Mouse (Mus musculus) cerebellum, adult 8-10 months (tissue): ENCODE results near the gene Fkbp7.

Experiments used
- DNase-seq: peaks from one replicate; pipeline ENCODE4 v3.0.0; 2022

Fkbp7 gene

GRCm38 (mm10) chr2:76672966-76673392 lies at the start of gene Fkbp7:
Fkbp7 (minus strand) TSS chr2:76673116.
- DNase-seq, result peak; percentile 93

DNA sequence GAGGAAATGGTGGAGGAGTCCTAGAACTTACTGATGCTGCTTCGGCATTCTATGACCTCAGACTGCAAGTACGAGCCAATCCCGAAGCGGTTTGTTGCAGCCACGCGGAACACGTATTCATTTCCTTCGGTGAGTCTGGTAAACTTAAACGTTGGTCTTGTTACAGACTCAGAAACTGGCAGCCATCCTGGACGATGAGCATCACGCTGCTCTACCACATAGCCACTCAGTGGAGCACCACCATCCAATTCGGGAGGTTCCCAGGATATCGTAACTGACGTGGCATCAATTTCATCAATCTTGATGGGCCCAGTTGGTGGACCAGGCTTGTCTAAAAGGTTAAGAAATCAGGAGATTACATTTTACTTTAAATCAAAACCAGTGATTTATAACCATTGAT lies 46.7 kb upstream of the Fkbp7 start:
- DNase-seq, result no peak

GRCm38 (mm10) chr2:76714984-76715383 lies 42.1 kb upstream of the Fkbp7 start:
- DNase-seq, result no peak

DNA sequence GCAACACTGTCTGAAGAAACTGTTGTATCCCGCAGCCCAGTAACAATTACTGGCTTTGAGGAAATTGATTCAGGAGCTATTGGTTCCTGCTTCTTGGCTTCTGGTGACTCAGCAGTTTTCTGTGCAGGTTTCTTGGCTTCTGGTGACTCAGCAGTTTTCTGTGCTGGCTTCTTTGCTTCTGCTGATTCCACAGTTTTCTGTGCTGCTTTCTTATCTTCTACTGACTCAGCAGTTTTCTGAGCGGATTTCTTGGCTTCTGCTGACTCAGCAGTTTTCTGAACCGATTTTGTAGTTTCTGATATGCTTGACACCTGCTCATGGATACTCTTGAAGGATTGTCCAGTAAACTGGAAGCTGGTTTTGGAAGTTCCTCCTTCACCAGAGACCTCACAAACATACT lies 35.6 kb upstream of the Fkbp7 start:
- no peak for DNase-seq

GRCm38 (mm10) chr2:76705655-76706054 lies 32.7 kb upstream of the Fkbp7 start:
- no peak for DNase-seq

- DNase-seq, result no peak
Measured at GRCm38 (mm10) chr2:76702751-76703150, 29.8 kb upstream of the Fkbp7 start.

GRCm38 (mm10) chr2:76702188-76702587 lies 29.3 kb upstream of the Fkbp7 start:
- DNase-seq, result no peak

- no peak for DNase-seq
Measured at GRCm38 (mm10) chr2:76695290-76695689, 22.4 kb upstream of the Fkbp7 start.

DNA sequence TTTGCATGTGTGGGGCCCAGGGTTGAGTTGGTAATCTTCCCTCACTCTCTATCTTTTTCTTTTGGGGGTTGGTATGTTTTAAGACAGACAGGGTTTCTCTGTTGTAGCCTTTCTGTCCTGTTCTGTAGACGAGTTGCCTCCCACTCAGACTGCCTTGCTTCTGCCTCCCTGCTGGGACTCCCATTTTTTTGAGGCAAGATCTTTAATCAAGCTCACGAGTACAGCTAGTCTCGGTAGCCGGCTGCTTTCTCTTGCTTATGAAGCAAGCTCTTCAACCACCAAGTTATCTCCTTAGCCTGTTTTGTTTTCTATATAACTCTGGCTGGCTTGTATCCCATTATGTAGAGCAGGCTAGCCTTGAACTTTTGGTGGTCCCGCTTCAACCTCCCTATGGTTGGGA lies 20.8 kb upstream of the Fkbp7 start:
- no peak for DNase-seq

DNA sequence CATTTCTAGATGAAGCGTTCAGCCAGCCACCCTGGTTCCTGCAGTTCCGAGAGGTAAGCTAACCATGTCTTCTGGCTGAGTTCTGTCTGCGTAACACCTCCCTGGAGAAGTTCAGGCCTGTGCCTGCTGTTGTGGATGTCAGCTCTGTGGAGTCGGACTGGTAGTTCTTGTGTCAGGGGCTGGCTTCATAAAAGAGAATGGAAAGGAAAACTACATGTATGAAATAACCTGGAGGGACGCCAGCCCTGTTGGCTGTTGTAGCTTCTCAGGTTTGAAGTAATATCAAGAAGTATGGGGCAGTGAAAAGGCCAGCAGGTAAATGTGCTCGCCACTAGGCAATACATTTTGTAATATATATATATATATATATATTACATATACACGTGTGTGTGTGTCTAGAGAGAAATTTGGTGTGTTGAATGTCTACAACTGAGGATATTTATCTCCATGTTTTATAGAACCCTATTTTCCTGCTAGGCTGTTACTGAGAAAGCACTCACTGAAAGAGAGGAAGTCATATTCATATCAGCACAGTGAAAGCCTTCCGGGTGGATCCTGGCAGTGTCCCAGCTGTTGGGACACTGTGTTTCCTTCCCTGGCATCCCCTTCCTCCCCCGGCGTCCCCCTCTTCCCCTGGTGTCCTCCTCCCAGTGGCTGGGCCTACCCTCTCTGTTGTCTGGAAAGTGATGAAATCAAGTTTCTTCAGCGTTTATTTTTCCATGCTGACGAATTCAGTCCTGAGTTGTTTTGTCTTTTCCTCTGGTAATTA lies 17.7 kb upstream of the Fkbp7 start:
- no peak for DNase-seq

GRCm38 (mm10) chr2:76688162-76688561 lies 15.2 kb upstream of the Fkbp7 start:
- DNase-seq, result no peak

DNA sequence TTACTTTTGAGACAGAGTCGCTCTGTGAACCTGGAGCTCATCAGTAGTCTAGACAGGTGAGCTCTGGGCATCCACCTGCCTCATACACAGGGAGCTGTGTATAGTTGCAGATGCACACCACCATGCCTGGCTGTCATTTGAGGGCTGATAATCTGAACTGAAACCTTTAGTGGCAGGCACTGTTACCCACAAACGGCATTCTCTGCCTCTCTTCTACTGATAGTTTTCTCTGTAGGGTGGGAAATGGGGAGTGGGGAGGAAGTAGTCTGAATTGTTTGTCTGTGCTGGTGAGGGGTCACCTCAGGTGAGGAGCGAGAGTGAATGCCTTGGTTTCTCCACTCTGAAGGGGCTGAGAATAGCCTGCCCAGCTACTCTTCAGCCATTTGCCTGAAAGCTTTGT lies 14.7 kb upstream of the Fkbp7 start:
- no peak for DNase-seq

DNA sequence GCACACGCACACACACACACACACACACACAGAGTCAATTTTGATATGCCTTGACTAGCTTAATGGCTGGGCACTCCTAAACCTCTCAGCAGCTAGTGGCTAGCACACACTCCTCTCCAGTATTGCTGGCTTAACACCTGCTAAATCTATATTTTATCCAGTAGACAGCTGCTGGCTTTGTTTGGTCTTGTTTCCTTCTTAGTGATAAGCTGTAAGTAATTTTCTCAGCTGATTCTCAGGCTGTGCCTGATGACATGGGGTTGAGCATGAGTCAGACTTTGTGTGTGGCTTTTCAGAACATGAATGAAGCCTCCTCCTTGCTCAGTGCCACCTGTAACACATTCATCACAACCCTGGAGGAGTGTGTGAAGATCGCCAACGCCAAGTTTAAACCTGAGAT lies 14.1 kb upstream of the Fkbp7 start:
- no peak for DNase-seq

GRCm38 (mm10) chr2:76682301-76682700 lies 9.4 kb upstream of the Fkbp7 start:
- no peak for DNase-seq

- no peak for DNase-seq
Measured at GRCm38 (mm10) chr2:76676401-76677226, 3.7 kb upstream of the Fkbp7 start.

GRCm38 (mm10) chr2:76675949-76676348 lies 3.0 kb upstream of the Fkbp7 start:
- DNase-seq, result no peak

DNA sequence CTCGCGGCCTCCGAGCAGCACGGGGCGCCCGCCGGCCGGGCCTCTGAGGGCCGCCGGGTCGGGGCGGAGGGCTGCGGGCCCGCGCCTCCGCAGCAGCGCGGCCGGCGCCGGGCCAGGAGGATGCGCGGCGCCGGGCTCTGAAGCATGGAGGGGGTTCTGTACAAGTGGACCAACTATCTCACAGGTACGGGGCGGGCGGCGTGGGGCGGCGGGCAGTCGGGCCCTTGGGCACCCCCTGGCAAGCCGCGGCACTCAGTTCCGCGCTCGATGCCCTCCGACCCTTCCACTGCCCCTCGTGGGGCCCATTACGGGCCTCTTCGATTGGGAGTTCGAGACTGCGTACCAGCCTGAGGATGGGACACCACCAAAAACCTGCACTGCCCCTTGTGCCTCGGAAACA lies 2.5 kb upstream of the Fkbp7 start:
- peak; percentile 25 for DNase-seq

- peak; percentile 82 for DNase-seq
Measured at GRCm38 (mm10) chr2:76674725-76675427, 2.0 kb upstream of the Fkbp7 start, which contains the start of gene Plekha3. Plekha3 (plus strand) TSS chr2:76675281.

DNA sequence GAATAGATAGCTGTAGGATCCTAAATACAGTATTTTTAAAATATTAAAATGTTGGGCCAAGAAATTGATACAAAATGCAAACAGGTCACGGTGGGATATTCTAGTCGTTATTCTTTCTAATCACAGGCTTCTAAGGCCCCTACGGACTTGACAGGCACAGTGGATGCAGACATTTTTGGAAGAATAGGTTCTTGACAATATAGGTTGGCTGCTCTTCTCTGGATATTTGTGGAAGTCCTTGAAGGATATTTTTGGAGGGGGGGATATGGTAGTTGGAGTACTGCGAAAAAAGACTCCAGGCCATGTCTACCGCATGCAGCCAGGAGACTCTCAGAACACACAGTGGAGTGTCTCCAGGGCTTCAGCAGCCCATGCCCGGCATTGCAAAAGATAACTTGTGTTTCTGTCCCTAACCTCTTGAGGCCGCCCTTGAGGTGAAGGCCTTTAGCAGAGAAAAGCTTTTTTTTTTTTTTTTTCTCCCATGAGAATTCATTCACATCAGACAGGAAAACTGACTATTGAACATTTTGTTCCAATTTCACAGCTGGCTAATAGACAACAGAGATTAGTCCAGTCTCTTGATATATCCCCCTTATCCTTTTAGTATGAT lies 661 bp upstream of the Fkbp7 start:
- peak; percentile 17 for DNase-seq

DNA sequence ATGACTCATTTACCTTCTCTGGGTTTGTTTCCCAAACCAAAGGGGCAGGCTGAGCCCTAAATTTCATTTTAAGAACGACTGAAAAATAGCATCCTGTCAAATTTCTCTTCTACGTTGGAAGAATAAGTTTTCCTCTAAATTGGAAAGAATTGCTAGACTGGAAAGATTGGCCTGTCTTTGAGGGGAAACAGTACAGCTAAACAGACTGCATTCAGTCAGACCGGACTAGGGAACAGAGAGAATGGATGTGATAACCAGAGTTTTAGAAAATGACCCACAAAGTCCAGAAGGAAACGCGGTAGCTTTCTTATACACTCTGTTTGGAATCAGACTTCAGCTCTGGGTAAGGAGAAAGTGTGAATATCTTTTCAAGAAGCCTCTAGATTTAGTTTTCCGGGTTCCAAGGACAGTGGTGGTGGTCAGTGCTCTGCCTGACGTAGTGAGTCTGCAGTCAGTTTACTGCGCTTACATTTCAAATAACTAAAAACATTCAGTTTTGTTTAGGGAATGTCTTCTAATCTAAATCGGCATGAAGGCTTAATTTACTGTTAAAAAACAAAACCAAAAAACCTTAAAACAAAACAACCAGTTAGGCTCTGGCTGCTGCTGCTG lies 676 bp downstream of the Fkbp7 start:
- DNase-seq, result no peak

DNA sequence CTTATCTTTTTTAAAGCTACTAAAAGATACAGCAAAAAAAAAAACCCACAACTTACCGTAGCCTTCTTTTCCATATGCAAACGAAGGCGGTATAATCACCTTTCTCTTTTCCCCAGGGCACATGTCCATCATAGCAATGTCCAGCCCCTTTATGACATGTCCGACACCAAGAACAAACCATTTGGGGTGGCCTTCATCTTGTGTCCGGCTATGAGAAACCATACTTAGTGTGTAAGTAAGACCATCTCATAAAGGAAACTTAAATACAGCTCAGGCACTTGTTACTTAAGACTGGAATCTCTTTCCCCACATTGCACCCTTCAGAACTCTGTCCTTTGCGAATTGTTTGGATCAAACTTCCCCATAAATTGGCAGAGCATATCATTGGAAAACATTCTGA lies 1.3 kb downstream of the Fkbp7 start:
- no peak for DNase-seq

DNA sequence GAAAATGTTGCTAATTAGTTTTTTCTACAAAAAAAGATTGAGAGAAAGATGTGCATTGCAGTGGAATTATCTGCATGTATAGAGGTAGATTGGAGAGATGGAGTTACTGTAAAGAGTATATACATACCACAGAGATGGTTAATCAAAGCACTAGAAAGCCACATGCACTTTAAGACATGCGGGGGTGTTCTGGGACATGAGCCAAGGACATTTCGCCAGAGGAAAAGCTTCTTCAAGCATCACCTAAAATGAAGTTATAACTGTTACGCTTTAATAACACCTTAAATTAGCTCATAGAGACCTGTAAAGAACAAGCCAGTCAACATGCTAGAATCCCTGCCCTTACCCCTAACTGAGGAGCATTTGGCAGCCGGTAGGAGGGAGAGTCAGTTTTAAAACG lies 5.7 kb downstream of the Fkbp7 start:
- DNase-seq, result no peak

DNA sequence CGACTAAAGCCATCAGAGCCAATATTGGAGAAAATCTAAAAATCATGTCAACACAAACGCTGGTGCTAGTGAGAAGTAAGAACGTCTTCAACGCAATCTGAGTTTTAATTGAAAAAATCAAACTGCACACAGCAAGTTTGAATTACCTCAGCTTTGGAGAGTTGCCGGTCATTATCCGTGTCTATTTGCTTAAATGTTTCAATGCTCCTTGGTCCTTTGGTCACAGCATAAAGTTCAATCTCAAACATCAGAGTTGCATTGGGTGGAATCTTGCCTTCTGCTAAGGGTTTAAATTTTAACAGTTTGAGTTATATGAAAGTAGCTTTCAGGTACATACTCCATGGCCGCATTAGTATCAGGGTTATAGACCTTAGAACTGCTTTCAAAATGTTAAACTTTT lies 7.4 kb downstream of the Fkbp7 start:
- no peak for DNase-seq
